Mouse (Mus musculus): ENCODE measurements around the gene Clec4a3. TPM values are rescaled to one million over a fixed set of nuclear protein-coding genes. Genes with fewer than 3 reads are reported as not detected.

Gene Clec4a3
- polyA plus RNA-seq, 1 experiment from 2014 or later: 4.0 TPM

Other genes starting within 250 kb of the Clec4a3 start
- 0.14 TPM in 1 of 2 replicates, not detected in the other for gene Nanog, start 245.0 kb upstream of the Clec4a3 start, polyA plus RNA-seq (2015; fragmentation: Nextera tagmentation; extraction: Ambion mirVana)
- gene Slc2a3, start 150.9 kb upstream of the Clec4a3 start, polyA plus RNA-seq (2015; fragmentation: Nextera tagmentation; extraction: Ambion mirVana): 7.8 and 10.4 TPM in 2 replicates
- 6.0 and 6.3 TPM in 2 replicates for gene Foxj2, start 132.6 kb upstream of the Clec4a3 start, polyA plus RNA-seq (2015; fragmentation: Nextera tagmentation; extraction: Ambion mirVana)
- gene C3ar1, start 96.4 kb upstream of the Clec4a3 start, polyA plus RNA-seq (2015; fragmentation: Nextera tagmentation; extraction: Ambion mirVana): 1.9 and 2.1 TPM in 2 replicates
- 53.1 and 55.9 TPM in 2 replicates for gene Necap1, start 78.0 kb upstream of the Clec4a3 start, polyA plus RNA-seq (2015; fragmentation: Nextera tagmentation; extraction: Ambion mirVana)
- gene Clec4a1, start 30.7 kb upstream of the Clec4a3 start, polyA plus RNA-seq (2015; fragmentation: Nextera tagmentation; extraction: Ambion mirVana): 3.8 and 4.2 TPM in 2 replicates
- not detected in 2 replicates for gene Clec4a4, start 37.9 kb downstream of the Clec4a3 start, polyA plus RNA-seq (2015; fragmentation: Nextera tagmentation; extraction: Ambion mirVana)
- not detected in 2 replicates for gene Clec4b1, start 97.4 kb downstream of the Clec4a3 start, polyA plus RNA-seq (2015; fragmentation: Nextera tagmentation; extraction: Ambion mirVana)
- 2.6 and 3.4 TPM in 2 replicates for gene Clec4a2, start 153.9 kb downstream of the Clec4a3 start, polyA plus RNA-seq (2015; fragmentation: Nextera tagmentation; extraction: Ambion mirVana)
- gene Clec4b2, start 220.4 kb downstream of the Clec4a3 start, polyA plus RNA-seq (2015; fragmentation: Nextera tagmentation; extraction: Ambion mirVana): not detected in 2 replicates

Data from kidney, embryonic 15.5 days (tissue).